Mouse (Mus musculus) C2C12 (cell line): ENCODE measurements around the gene Npr2. TPM values are rescaled to one million over a fixed set of nuclear protein-coding genes. Genes with fewer than 3 reads are reported as not detected.
"Not testable (repeated sequence)": the region's sequence is repeated elsewhere in the genome, so short reads cannot be mapped to it uniquely, and the experiment has no call there.

Source experiments
- H3K27me3 ChIP-seq: one replicate; pipeline ENCODE4 v1.6.1; 2011; ENCODE audit not compliant: control insufficient read depth, insufficient read depth, insufficient read length
- H3K36me3 ChIP-seq: one replicate; pipeline ENCODE4 v1.6.1; 2011; ENCODE audit not compliant: control insufficient read depth, insufficient read depth
- H3K4me3 ChIP-seq: one replicate; pipeline ENCODE4 v1.5.1; 2011; ENCODE audit warnings: mild to moderate bottlenecking, control low read depth; ENCODE audit not compliant: poor library complexity, insufficient read depth, severe bottlenecking
- H3K79me2 ChIP-seq: one replicate; pipeline ENCODE4 v1.6.1; 2011; ENCODE audit not compliant: control insufficient read depth, insufficient read depth
- H3K79me3 ChIP-seq: one replicate; pipeline ENCODE4 v1.6.1; 2011; ENCODE audit warnings: low read depth, control low read depth
- H3ac ChIP-seq: one replicate; pipeline ENCODE3; 2011; ENCODE audit warnings: low read depth; ENCODE audit not compliant: control insufficient read depth, insufficient read length
- CEBPB ChIP-seq: IDR thresholded peaks from one replicate; pipeline ENCODE4 v1.6.1; 2011; ENCODE audit warnings: low read depth, mild to moderate bottlenecking, control low read depth, moderate library complexity
- CTCF ChIP-seq: IDR thresholded peaks from one replicate; pipeline ENCODE4 v1.5.1; 2011; ENCODE audit not compliant: control insufficient read depth, insufficient read depth, insufficient read length
- FOSL1 ChIP-seq: IDR thresholded peaks from one replicate; pipeline ENCODE4 v1.8.0; 2011; ENCODE audit warnings: mild to moderate bottlenecking, low read length; ENCODE audit not compliant: poor library complexity, insufficient read depth, severe bottlenecking
- MAX ChIP-seq: IDR thresholded peaks from one replicate; pipeline ENCODE4 v1.6.1; 2011; ENCODE audit warnings: mild to moderate bottlenecking, control low read depth
- MYOD1 ChIP-seq: IDR thresholded peaks from one replicate; pipeline ENCODE4 v1.6.1; 2011; ENCODE audit warnings: low read depth; ENCODE audit not compliant: control insufficient read depth, insufficient read length
- MYOG ChIP-seq: IDR thresholded peaks from one replicate; pipeline ENCODE4 v1.6.1; 2011; ENCODE audit not compliant: control insufficient read depth, insufficient read length; ENCODE audit errors: extremely low read depth
- USF1 ChIP-seq: IDR thresholded peaks from one replicate; pipeline ENCODE4 v1.6.1; 2011; ENCODE audit warnings: low read depth, mild to moderate bottlenecking, control low read depth, moderate library complexity
- polyA plus RNA-seq: library from polyadenylated mRNA; unstranded; fragments of >200 nt; fragmentation: generic; extraction: Trizol; gene quantifications from one replicate; pipeline ENCODE4 v1.2.1, GENCODE M21; 2012; ENCODE audit warnings: missing spikeins

Npr2 gene
- polyA plus RNA-seq, 1 experiment, result 7.3 TPM

- no peaks in the 10 kb centered on the region for H3K79me3 ChIP-seq
- no peaks in the 10 kb centered on the region for H3K27me3 ChIP-seq
- no peak overlapping the region for H3K4me3 ChIP-seq
- no peaks in the 10 kb centered on the region for H3K79me2 ChIP-seq
- H3ac ChIP-seq, result no peak overlapping the region
- TF ChIP-seq CTCF (no peak), USF1 (no peak), MYOD1 (no peak), FOSL1 (no peak), MYOG (no peak), MAX (no peak), CEBPB (no peak)
- H3K36me3 ChIP-seq, result peaks cover 24% of the 10 kb centered on the region
Measured at GRCm38 (mm10) chr4:43586411-43586810, 45.3 kb upstream of the Npr2 start.

DNA sequence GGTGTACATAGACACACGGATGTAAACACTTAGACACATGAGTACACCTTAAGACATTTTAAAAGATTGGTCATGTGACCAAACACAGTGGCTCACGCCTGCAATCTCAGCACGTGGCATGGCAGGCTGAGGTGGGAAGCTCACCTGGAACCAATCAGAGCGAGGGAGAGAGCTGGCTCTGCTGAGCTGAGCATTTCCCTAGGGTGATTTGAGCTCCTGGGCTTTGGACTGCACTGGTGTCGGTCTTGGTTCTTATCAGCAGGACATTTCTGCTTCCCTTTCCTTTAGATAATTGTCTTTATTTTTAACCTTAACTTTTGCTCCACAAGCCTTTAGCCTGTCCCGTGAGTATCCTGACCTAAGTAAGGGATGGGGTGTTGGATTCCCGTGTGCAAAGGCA is 44.1 kb upstream of the Npr2 start:
- Histone ChIP-seq H3K79me2 (no peaks in the 10 kb centered on the region), H3K4me3 (no peak overlapping the region), H3ac (no peak overlapping the region), H3K79me3 (no peaks in the 10 kb centered on the region), H3K27me3 (no peaks in the 10 kb centered on the region), H3K36me3 (peaks cover 16% of the 10 kb centered on the region)
- TF ChIP-seq USF1 (peak; percentile 25), FOSL1 (no peak)

GRCm38 (mm10) chr4:43591543-43591942 is 40.2 kb upstream of the Npr2 start:
- TF ChIP-seq MAX (no peak), USF1 (no peak), CTCF (no peak), MYOG (no peak), FOSL1 (no peak), MYOD1 (no peak), CEBPB (no peak)
- no peaks in the 10 kb centered on the region for H3K79me3 ChIP-seq
- no peaks in the 10 kb centered on the region for H3K27me3 ChIP-seq
- H3K36me3 ChIP-seq, result no peaks in the 10 kb centered on the region
- H3ac ChIP-seq, result no peak overlapping the region
- H3K4me3 ChIP-seq, result no peak overlapping the region
- H3K79me2 ChIP-seq, result no peaks in the 10 kb centered on the region

DNA sequence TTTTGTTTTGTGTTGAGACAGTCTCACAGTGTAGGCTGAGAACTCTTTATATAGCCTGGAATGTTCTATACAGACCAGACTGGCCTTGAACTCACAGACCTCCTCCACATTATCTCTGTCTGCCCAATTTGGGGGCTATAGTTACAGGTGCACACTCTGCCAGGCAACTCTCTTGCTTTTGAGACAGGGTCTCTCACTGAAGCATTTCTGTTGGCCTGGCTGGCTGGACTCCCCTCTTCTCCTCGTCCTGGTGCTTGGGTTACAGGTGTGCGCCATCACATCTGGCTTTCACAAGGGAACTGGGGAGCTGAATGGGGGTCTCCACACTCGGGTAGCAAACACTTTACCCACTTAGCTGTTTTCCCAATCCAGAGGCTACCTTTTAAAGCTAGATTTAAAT is 39.8 kb upstream of the Npr2 start:
- Histone ChIP-seq H3K79me3 (no peaks in the 10 kb centered on the region), H3K36me3 (no peaks in the 10 kb centered on the region)
- TF ChIP-seq MYOD1 (no peak), MYOG (no peak), MAX (no peak), FOSL1 (no peak), CTCF (no peak), USF1 (no peak), CEBPB (no peak)

GRCm38 (mm10) chr4:43593453-43593852 is 38.3 kb upstream of the Npr2 start:
- TF ChIP-seq CEBPB (no peak), CTCF (no peak), MYOG (no peak), MAX (no peak), MYOD1 (no peak), USF1 (no peak), FOSL1 (no peak)

More for the DNA sequence above, 39.8 kb upstream of the Npr2 start:
- Histone ChIP-seq H3K27me3 (no peaks in the 10 kb centered on the region), H3K4me3 (no peak overlapping the region), H3ac (no peak overlapping the region), H3K79me2 (no peaks in the 10 kb centered on the region)

GRCm38 (mm10) chr4:43596597-43596996 is 35.1 kb upstream of the Npr2 start:
- H3K36me3 ChIP-seq, H3ac ChIP-seq, H3K27me3 ChIP-seq, H3K79me2 ChIP-seq, H3K4me3 ChIP-seq, H3K79me3 ChIP-seq: not testable (repeated sequence)

More at GRCm38 (mm10) chr4:43593453-43593852, 38.3 kb upstream of the Npr2 start:
- no peaks in the 10 kb centered on the region for H3K36me3 ChIP-seq
- no peak overlapping the region for H3ac ChIP-seq
- no peaks in the 10 kb centered on the region for H3K79me3 ChIP-seq
- H3K79me2 ChIP-seq, result no peaks in the 10 kb centered on the region
- H3K4me3 ChIP-seq, result no peak overlapping the region
- H3K27me3 ChIP-seq, result no peaks in the 10 kb centered on the region
